Mouse (Mus musculus): Measurements from ENCODE around the gene Psmg3.

Psmg3 gene

GRCm38 (mm10) chr5:139826357-139827055 lies at the start of gene Psmg3, which contains the start of gene Gm26938:
TSS of gene Psmg3 (minus strand) at chr5:139826885.
TSS of gene Gm26938 (minus strand) at chr5:139826407.
- in situ Hi-C loops (cut with MboI, MseI): loop anchor here in 1 of 2 experiments (10.0 kb wide), 2 partner anchors 588 to 958 kb away; partner anchors contain the start of gene Eif3b

- in situ Hi-C loops (cut with MboI, MseI): no loop called here
Observed at GRCm38 (mm10) chr5:139871526-139871925, 44.8 kb upstream of the Psmg3 start.

- in situ Hi-C loops (cut with MboI, MseI): no loop called here
Observed at GRCm38 (mm10) chr5:139870886-139871285, 44.2 kb upstream of the Psmg3 start.

GRCm38 (mm10) chr5:139862759-139863158 lies 36.1 kb upstream of the Psmg3 start:
- in situ Hi-C loops (cut with MboI, MseI): no loop called here

GRCm38 (mm10) chr5:139860328-139861104 lies 33.8 kb upstream of the Psmg3 start:
- in situ Hi-C loops (cut with MboI, MseI): no loop called here

- in situ Hi-C loops (cut with MboI, MseI): loop anchor here in 1 of 2 experiments (10.0 kb wide), 1 partner anchor 445 kb away; no protein-coding TSS in a partner anchor
Observed at GRCm38 (mm10) chr5:139849626-139850320, 23.1 kb upstream of the Psmg3 start.

- in situ Hi-C loops (cut with MboI, MseI): loop anchor here in 1 of 2 experiments (10.0 kb wide), 2 partner anchors 476 to 556 kb away; no protein-coding TSS in a partner anchor
Observed at GRCm38 (mm10) chr5:139839142-139839541, 12.5 kb upstream of the Psmg3 start.

GRCm38 (mm10) chr5:139838476-139838892 lies 11.8 kb upstream of the Psmg3 start:
- in situ Hi-C loops (cut with MboI, MseI): loop anchor here in 1 of 2 experiments (10.0 kb wide), 2 partner anchors 476 to 556 kb away; no protein-coding TSS in a partner anchor

- in situ Hi-C loops (cut with MboI, MseI): loop anchor here in 1 of 2 experiments (10.0 kb wide), 2 partner anchors 479 to 559 kb away; no protein-coding TSS in a partner anchor
Observed at GRCm38 (mm10) chr5:139835706-139836105, 9.0 kb upstream of the Psmg3 start.

GRCm38 (mm10) chr5:139832125-139832524 lies 5.4 kb upstream of the Psmg3 start:
- in situ Hi-C loops (cut with MboI, MseI): loop anchor here in 1 of 2 experiments (10.0 kb wide), 2 partner anchors 483 to 563 kb away; no protein-coding TSS in a partner anchor

GRCm38 (mm10) chr5:139830734-139831133 lies 4.0 kb upstream of the Psmg3 start:
- in situ Hi-C loops (cut with MboI, MseI): loop anchor here in 1 of 2 experiments (10.0 kb wide), 2 partner anchors 484 to 564 kb away; no protein-coding TSS in a partner anchor

GRCm38 (mm10) chr5:139829384-139829783 lies 2.7 kb upstream of the Psmg3 start:
- in situ Hi-C loops (cut with MboI, MseI): loop anchor here in 1 of 2 experiments (10.0 kb wide), 2 partner anchors 585 to 955 kb away; partner anchors contain the start of gene Eif3b

GRCm38 (mm10) chr5:139827593-139827992 lies 908 bp upstream of the Psmg3 start:
- in situ Hi-C loops (cut with MboI, MseI): loop anchor here in 1 of 2 experiments (10.0 kb wide), 2 partner anchors 587 to 957 kb away; partner anchors contain the start of gene Eif3b

- in situ Hi-C loops (cut with MboI, MseI): loop anchor here in 1 of 2 experiments (10.0 kb wide), 2 partner anchors 589 to 959 kb away; partner anchors contain the start of gene Eif3b
Observed at GRCm38 (mm10) chr5:139825947-139826346, 738 bp downstream of the Psmg3 start.

GRCm38 (mm10) chr5:139824531-139824930 lies 2.2 kb downstream of the Psmg3 start:
- in situ Hi-C loops (cut with MboI, MseI): loop anchor here in 1 of 2 experiments (10.0 kb wide), 2 partner anchors 590 to 960 kb away; partner anchors contain the start of gene Eif3b

- in situ Hi-C loops (cut with MboI, MseI): loop anchor here in 1 of 2 experiments (10.0 kb wide), 2 partner anchors 593 to 963 kb away; partner anchors contain the start of gene Eif3b
Observed at GRCm38 (mm10) chr5:139821466-139822459, 4.9 kb downstream of the Psmg3 start.

GRCm38 (mm10) chr5:139819538-139820181 lies 7.0 kb downstream of the Psmg3 start, which contains the start of gene Tmem184a:
TSS of gene Tmem184a (minus strand) at chr5:139819917.
- in situ Hi-C loops (cut with MboI, MseI): loop anchor here (10.0 kb wide), 3 partner anchors 595 to 965 kb away; partner anchors contain the start of genes Amz1 (in 1 of the 2) and Eif3b (in 1 of the 2)

- in situ Hi-C loops (cut with MboI, MseI): loop anchor here in 1 of 2 experiments (10.0 kb wide), 1 partner anchor 906 kb away; the partner anchor contains the start of gene Amz1
Observed at GRCm38 (mm10) chr5:139818801-139819200, 7.9 kb downstream of the Psmg3 start.
